Mouse (Mus musculus): ENCODE data around the gene Sf3a2. TPM values are rescaled to one million over a fixed set of nuclear protein-coding genes. Genes with fewer than 3 reads are reported as not detected.
"Not testable (repeated sequence)": the region's sequence is repeated elsewhere in the genome, so short reads cannot be mapped to it uniquely, and the experiment has no call there.

Gene Sf3a2
- total RNA-seq, 2 experiments from 2014 or later = 27.0 to 31.6 TPM

DNA sequence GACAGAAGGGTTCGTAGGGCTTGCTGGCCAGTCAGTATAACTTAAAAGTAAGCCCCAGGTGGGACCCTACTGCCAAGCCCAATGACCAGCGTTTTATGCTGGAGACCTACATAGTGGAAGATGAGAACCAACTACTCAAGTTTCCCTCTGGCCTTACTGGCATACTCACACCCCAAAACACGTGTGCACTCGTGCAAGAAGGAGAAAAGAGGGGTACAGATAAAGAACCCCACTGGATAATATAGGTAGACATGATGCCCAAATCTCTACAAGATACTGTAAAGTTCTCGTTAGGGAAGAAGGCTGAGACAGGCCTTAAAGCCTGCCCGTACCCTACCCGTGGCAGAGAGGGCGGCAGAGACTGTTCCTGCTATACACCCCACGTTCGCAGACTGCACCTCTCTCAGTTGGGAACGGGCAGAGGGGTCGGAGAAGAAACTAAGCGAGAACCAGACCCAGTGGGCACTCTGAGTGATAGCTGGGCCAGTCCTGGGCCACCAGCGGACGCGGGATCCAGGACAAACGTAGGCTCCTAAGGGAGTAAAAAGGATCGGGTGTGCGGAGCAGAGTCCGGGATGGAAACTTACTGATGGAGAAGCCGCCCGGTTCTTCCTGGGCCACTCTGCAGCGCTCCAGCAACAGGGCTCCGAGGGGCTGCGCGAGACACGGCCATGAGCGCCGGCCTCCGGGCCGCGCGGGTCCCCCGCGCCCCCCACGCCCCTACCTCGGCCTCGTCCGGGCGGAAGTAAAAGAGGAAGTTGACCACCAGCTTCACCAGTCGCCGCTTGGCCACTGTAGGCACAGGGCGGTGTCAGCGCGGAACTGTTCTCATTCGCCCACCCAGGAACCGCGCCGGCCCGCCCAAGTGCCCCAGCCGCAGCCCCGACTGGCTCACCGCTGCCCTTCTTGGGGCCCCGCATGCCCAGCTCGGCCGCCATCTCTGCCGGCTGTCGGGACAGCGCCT is 530 bp upstream of the Sf3a2 start:
- DNase-seq = no peak
- intact Hi-C loops (cut with DNase I) = no loop called here

DNA sequence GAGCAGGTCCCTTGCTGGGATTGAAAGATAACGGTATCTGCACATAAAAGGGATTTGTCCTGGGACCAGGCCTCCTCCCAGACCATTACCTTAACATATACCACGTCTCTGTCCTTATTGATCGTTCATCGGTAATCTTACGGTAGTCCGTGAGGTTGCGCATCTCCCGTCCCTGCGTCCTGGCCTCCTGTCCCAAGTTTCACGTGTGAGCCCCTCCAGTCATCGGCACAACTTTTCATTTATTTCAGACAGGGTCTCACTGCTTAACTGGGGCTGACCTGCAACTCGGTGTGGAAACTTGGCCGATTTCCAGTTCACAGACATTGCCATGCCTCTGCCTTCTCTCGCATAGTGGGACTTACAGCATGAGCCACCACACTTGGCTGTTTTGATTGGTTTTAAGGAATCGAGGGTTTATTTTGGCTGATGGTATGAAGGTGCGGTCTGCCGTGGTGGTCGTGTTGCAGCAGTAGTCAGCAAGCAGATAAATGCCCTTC is 1.1 kb downstream of the Sf3a2 start:
- intact Hi-C loops (cut with DNase I) = no loop called here

DNA sequence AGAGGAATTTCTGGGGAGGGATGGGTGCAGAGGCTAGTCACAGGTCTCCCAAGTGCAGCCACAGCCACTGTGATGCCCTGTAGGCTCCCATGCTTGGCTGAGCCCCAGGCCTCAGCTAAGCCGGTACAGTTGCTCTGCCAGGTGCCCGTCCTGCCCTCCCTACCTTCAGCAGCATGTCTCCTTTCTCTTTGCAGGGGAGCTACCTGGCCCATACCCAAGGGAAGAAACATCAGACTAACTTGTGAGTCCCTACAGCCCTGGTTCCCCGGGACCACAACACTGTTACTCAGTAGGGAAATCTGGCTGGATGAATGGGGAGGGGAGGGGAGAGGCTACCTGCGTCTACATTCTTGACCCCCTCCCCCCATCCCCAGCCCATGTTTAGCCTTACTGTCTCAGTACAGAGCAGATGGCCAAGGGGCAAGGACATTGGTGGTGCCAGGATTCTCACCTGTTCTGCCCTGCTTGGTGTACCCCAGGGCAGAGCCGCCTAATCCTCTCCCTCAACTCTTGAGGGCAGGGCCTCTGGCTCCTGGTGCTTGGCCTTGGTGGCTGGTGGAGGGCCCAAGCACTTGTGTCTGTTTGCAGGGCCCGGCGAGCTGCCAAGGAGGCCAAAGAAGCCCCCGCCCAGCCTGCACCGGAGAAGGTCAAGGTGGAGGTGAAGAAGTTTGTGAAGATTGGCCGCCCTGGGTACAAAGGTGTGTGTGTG is 4.4 kb downstream of the Sf3a2 start:
- DNase-seq = no peak
- intact Hi-C loops (cut with DNase I) = no loop called here

More for the DNA sequence above, 1.1 kb downstream of the Sf3a2 start:
- no peak for DNase-seq

DNA sequence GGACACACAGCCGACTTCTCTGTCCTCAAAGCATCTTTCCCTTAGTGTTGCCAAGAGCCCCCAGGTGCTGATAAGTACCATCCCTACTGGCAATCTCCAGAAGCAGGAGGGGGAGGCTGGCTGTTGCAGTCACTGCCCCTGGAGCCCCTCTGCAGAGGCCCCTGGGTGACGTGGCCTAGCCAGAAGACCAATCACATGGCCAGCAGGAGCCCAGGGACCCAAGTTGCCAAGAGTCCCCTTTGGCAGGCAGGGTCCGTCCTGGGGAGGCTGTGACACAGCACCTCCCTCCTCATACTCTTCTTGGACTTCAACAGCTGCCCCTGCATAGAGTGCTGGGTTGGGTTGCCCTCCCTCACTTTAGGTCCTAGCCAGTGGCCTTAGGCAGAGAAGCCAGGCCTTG is 5.0 kb downstream of the Sf3a2 start:
- intact Hi-C loops (cut with DNase I) = no loop called here
- no peak for DNase-seq

DNA sequence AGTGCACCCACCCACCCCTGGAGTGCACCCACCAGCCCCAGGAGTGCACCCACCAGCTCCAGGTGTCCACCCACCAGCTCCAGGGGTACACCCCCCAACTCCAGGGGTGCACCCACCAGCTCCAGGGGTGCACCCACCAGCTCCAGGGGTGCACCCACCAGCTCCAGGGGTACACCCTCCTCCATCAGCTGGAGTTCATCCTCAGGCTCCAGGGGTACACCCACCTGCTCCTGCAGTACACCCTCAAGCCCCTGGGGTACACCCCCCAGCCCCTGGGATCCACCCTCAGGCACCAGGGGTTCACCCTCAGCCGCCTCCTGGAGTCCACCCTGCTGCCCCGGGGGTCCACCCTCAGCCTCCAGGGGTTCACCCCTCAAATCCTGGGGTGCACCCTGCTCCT is 6.3 kb downstream of the Sf3a2 start:
- no peak for DNase-seq
- intact Hi-C loops (cut with DNase I) = no loop called here

DNA sequence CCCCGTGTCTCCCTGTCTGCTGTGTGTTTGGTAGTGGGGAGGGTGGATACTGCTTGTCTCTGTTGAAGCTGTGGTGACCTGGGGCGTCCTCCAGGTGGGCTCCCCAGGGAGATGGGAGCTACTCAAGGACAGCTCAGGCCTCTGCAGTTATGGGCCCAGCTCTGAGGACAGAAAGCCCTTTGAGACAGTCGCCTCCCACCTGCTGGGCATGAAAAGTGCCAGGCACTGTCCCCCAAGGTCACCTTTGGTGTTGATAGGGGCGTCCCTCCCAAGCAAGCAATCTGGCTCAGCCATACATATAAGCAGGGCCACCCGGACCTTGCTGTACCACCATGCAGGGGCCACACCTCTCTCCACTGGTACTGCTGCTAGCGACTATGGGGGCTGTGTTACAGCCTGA is 6.9 kb downstream of the Sf3a2 start, which contains the start of gene Amh:
Gene Amh, plus strand, starts transcription at position 328 of the 400 bp plus-strand sequence.
- intact Hi-C loops (cut with DNase I) = no loop called here

DNA sequence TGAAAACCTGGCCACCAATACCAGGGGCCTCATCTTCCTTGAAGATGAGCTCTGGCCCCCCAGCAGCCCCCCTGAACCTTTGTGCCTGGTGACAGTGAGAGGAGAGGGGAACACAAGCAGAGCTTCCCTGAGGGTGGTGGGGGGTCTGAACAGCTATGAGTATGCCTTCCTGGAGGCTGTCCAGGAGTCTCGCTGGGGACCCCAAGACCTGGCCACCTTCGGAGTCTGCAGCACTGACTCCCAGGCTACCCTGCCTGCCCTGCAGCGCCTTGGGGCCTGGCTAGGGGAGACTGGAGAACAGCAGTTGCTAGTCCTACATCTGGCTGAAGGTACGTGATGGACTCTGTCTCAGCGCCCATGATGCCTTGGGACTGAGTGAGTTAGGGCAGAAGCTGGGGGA is 7.3 kb downstream of the Sf3a2 start:
- DNase-seq = no peak
- intact Hi-C loops (cut with DNase I) = no loop called here

More for the DNA sequence above, 6.9 kb downstream of the Sf3a2 start, which contains the start of gene Amh:
- DNase-seq = no peak

DNA sequence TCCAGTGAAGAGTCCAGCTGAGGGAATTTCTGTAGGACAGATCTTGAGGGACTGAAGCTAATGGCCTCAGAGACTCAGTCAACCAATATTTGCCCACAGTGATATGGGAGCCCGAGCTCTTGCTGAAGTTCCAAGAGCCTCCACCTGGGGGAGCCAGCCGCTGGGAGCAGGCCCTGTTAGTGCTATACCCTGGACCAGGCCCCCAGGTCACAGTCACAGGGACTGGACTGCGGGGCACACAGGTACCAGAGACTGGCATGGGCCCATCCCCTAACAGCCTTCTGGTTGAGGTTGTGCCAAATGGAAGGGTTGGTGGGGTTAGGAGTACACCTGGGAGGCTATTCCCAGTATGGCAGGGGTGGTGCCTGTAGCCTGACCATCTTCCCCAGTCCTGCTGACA is 7.9 kb downstream of the Sf3a2 start:
- peak; percentile 70 to 87 for DNase-seq
- intact Hi-C loops (cut with DNase I) = no loop called here

DNA sequence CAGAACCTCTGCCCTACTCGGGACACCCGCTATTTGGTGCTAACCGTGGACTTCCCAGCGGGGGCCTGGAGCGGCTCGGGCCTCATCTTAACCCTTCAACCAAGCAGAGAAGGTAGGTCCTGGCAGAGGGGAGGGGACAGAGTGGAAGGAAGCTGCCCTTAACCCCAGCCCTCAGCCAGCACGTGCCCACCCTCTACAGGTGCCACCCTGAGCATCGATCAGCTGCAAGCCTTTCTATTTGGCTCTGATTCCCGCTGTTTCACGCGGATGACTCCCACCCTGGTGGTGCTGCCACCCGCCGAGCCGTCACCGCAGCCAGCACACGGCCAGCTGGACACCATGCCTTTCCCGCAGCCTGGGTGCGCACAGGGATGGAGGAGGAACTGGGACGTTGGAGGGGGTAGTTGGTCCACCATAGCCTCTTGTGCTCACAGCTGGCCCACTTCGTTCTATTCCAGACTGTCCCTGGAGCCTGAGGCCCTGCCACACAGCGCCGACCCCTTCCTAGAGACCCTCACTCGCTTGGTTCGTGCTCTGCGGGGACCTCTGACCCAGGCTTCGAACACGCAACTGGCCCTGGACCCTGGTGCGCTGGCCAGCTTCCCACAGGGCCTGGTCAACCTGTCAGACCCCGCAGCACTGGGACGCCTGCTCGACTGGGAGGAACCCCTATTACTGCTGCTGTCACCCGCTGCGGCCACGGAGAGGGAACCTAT is 8.5 kb downstream of the Sf3a2 start:
- intact Hi-C loops (cut with DNase I) = no loop called here
- no peak for DNase-seq

DNA sequence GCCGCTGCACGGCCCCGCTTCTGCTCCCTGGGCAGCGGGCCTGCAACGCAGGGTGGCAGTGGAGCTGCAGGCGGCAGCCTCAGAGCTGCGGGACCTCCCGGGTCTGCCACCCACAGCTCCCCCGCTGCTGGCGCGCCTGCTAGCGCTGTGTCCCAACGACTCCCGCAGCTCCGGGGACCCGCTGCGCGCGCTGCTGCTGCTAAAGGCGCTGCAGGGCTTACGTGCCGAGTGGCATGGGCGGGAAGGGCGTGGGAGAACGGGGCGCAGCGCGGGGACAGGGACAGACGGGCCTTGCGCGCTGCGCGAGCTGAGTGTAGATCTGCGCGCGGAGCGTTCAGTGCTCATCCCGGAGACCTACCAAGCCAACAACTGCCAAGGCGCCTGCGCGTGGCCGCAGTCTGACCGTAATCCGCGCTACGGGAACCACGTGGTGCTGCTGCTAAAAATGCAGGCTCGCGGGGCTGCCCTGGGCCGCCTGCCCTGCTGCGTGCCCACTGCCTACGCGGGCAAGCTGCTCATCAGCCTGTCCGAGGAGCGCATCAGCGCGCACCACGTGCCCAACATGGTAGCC is 9.1 kb downstream of the Sf3a2 start:
- intact Hi-C loops (cut with DNase I) = no loop called here
- DNase-seq = peak; percentile 73 to 76

DNA sequence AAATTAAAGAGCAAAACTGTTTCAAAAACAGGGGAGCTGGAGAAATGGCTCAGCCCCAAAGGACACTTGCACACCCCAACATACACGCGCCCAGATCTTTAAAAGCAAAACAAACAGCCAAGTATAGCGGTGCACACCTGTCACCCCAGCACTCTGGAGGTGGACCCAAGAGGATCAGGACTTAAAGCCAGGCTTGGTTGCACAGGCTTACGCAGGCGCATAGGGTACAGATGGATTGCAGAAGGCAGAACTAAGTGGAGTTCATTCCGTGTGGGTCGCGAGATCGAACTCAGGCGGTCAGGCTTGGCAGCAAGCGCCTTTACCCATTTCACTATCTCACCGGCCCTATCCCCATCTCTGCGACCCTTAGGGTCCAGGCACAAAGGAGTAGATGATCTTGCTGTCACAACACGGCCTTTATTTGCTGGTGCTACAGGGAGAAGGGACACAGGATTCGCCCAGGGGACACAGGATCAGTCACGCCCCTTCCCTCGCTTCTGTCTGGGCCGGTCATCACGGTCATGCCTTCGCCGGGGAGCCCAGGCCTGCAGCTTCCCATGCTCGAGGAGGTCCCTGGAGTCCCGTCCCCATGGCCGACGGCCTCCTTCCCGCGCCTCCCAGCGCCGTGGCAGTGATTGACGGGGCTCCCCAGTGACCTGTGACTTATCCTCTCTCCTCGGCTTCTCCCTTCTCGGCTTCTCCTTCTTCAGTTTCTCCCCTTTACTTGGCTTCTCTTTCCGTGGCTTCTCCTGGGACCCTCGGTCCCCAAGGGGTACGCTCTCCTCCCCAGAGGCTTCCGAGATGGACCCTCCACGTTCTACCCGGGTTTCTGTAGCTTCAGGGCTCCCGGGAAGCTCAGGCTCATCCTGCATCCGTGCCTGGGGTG is 10.3 kb downstream of the Sf3a2 start:
- intact Hi-C loops (cut with DNase I) = no loop called here
- no peak for DNase-seq

DNA sequence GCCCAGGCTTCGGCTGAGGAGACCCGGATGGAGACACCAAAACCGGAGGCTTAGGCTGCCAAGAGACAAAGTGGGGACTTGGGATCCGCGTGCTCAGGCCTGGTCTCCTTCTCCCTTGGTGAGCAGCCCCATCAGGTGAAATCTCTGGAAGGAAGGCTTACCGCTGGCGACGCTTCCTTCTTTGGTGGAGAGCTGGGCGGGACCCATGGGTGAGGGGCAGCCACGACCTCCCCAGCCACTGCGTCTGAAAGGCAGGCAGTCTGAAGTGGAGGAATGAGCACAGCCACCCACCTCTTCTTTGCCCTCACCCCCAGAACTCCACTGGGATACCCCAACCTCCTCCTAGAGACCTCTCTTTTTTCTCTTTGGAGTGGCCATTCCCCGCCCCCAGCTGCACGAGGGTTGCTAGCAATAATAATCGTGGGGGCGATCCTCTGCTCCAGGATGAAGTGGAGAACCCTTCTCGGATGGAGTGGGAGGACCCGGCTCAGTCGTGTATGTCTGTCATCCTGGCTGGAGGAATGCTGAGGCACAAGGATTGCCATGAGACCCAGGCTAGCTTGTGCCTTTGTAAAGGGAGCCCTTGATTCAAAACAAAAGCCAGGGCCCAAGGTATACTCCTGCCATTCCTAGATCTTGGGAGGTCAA is 11.1 kb downstream of the Sf3a2 start:
- intact Hi-C loops (cut with DNase I) = no loop called here

DNA sequence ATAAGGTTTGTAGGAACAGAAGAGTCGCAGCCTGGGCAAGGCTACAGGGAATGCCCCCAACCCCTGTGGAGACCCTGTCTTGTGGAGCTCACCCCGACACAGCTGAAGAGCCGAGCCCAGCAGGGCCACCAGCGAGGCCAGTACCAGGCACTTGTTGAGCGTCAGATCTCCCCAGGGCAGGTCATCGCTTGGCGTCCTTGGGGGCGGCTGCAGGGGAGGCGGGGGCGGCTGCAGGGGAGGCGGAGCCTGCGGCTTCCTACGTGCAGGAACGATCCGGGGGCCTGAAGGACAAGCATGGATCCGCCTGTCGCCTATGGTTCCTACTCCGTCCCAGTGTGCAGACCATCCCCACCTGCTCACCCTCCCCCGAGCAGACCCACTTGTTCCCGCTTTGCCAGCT is 12.1 kb downstream of the Sf3a2 start:
- peak in 1 of 2 experiments; percentile 7 for DNase-seq
- intact Hi-C loops (cut with DNase I) = no loop called here

More for the DNA sequence above, 11.1 kb downstream of the Sf3a2 start:
- DNase-seq = no peak

DNA sequence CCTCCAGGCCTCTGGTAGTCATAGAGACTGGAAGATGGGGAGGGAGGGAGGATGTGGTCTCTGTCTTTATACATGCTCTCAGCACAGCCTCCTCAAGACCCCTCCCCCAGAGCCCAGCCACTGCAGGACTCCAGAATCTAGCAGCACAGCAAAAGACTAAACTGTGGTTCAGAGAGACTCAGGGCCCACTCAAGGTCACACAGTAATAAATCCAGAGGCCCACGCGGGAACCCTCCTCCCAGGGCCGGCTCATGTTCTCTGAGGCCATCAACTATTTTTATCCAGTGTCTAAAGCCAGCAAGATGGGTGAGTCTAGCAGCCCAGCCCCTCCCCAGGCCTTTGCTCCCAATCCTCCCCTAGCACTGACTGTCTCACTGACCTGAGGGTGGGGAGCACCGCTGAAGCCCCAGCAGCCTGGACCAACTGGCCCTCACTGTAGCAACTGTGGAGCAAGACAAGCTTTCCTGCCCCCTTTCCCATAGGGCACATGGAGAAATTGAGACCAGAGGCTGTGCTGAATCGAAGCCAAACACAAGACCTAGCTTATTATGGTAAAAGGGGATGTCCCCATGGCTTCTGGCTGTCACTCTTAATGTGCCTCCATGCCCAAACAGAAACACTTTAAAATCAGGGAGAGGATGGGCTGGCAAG is 14.5 kb downstream of the Sf3a2 start:
- intact Hi-C loops (cut with DNase I) = no loop called here
- DNase-seq = no peak

DNA sequence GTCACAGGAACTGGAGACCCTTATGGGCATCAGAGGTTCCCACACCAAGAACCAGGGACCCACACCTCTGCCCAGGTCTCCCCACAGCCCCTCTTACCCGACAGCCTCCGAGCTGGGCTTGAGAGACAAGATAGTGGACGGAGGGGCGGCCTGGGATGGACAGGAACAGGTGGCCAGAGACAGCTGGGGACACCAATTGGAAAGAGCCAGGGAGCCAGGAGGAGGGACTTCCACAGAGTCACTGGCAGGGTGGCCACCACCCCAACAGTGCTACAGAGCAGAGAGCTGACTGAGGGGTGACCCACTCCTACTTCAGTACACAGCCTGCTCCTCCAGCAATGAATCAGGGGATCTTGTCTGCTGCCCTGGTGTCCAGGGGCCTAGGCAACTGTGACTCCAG is 15.4 kb downstream of the Sf3a2 start, which contains the start of gene Jsrp1:
Gene Jsrp1, minus strand, starts transcription at position 133 of the 400 bp plus-strand sequence.
- no peak for DNase-seq
- intact Hi-C loops (cut with DNase I) = no loop called here

DNA sequence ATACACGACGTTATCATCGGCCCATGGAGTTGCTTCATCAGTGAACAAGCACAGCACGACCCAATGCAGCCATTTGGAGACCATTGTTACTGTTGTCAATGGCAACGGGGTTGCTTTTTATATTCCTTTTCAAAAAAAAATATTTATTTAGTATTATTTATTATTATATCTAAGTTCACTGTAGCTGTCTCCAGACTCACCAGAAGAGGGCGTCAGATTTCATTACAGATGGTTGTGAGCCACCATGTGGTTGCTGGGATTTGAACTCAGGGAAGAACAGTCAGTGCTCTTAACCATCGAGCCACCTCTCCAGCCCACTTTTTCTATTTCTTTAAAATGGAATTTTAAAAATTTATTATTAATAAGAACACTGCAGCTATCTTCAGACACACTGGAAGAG is 16.8 kb downstream of the Sf3a2 start:
- no peak for DNase-seq
- intact Hi-C loops (cut with DNase I) = no loop called here

DNA sequence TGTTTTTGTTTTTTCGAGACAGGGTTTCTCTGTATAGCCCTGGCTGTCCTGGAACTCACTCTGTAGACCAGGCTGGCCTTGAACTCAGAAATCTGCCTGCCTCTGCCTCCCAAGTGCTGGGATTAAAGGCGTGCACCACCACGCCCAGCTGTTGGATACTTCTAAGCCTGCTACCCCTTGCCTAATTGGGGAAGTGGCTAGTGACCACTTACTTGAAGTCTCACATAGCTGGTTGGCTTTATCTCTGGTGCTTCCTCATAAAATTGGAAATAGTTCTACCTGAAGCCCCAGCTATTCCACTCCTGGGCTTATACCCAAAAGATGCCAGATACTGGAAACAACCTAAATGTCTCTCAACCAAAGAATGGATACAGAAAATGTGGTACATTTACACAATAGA is 18.3 kb downstream of the Sf3a2 start:
- DNase-seq; intact Hi-C loops (cut with DNase I): not testable (repeated sequence)

DNA sequence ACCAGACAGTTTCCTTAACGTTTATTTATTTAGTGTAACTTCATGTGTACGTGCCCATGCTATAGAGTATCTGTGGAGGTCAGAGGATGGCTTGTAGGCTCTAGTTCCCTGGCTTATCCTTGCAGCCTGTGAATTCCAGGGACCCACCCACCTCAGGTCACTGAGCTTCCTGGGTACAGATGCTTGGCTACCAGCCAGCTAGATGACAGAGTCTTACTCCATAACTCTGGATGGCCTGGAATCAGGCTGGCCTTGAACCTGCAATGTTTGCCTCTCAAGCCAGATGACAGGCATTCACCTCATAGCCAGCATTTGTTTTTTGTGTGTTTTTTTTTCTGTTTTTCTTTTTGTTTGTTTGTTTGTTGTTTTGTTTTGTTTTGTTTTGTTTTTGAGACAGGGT is 19.2 kb downstream of the Sf3a2 start:
- intact Hi-C loops (cut with DNase I) = no loop called here
- DNase-seq = no peak
